Mouse (Mus musculus): ENCODE results near the gene Ppp1r13b.

The Ppp1r13b gene

GRCm38 (mm10) chr12:111899646-111900045 is 8.3 kb downstream of the Ppp1r13b start:
- ChIA-PET POLR2A (interaction anchor here in 3 of 4 experiments (0.5 to 0.6 kb wide), 3 partner anchors 53 to 1001 kb away, joined by 3 to 6 read pairs (median 3); no protein-coding TSS in a partner anchor), CTCF (no interaction called here)

GRCm38 (mm10) chr12:111898686-111899085 is 9.2 kb downstream of the Ppp1r13b start:
- ChIA-PET POLR2A (interaction anchor here in 1 of 4 experiments (1.0 kb wide), 1 partner anchor 7 kb away, joined by 3 read pairs; no protein-coding TSS in a partner anchor), CTCF (interaction anchor here in 1 of 4 experiments (0.8 kb wide), 1 partner anchor 429 kb away, joined by 3 read pairs; no protein-coding TSS in a partner anchor)

GRCm38 (mm10) chr12:111896908-111897661 is 10.8 kb downstream of the Ppp1r13b start:
- ChIA-PET CTCF (interaction anchor here in 2 of 4 experiments (1.0 to 1.7 kb wide), 3 partner anchors 111 to 775 kb away, joined by 3 read pairs; no protein-coding TSS in a partner anchor), POLR2A (interaction anchor here in 2 of 4 experiments (0.5 to 1.2 kb wide), 3 partner anchors 12 to 198 kb away, joined by 3 to 10 read pairs (median 4); partner anchors contain the start of gene Atp5mpl (in 1 of the 2))

- ChIA-PET POLR2A (no interaction called here), CTCF (no interaction called here)
These were observed 13.8 kb downstream of the Ppp1r13b start for GRCm38 (mm10) chr12:111894082-111894481.

- CTCF ChIA-PET, result no interaction called here
- POLR2A ChIA-PET, result interaction anchor here in 1 of 4 experiments (0.6 kb wide), 1 partner anchor 79 kb away, joined by 4 read pairs; the partner anchor contains the start of genes Xrcc3 and Zfyve21
These were observed 14.9 kb downstream of the Ppp1r13b start for GRCm38 (mm10) chr12:111892981-111893380.

- CTCF ChIA-PET, result interaction anchor here in 1 of 4 experiments (0.6 to 0.9 kb wide), 2 partner anchors 14 to 197 kb away, joined by 3 to 8 read pairs; no protein-coding TSS in a partner anchor
- POLR2A ChIA-PET, result interaction anchor here in 1 of 4 experiments (0.6 kb wide), 1 partner anchor 122 kb away, joined by 3 read pairs; no protein-coding TSS in a partner anchor
These were observed 16.1 kb downstream of the Ppp1r13b start for GRCm38 (mm10) chr12:111891800-111892199.

GRCm38 (mm10) chr12:111889251-111889650 is 18.7 kb downstream of the Ppp1r13b start:
- CTCF ChIA-PET, result interaction anchor here in 2 of 4 experiments (0.6 to 1.0 kb wide), 2 partner anchors 68 to 450 kb away, joined by 3 to 4 read pairs; no protein-coding TSS in a partner anchor
- POLR2A ChIA-PET, result no interaction called here

GRCm38 (mm10) chr12:111888303-111888864 is 19.5 kb downstream of the Ppp1r13b start:
- ChIA-PET POLR2A (no interaction called here), CTCF (no interaction called here)

GRCm38 (mm10) chr12:111887005-111887404 is 20.9 kb downstream of the Ppp1r13b start:
- CTCF ChIA-PET, result no interaction called here
- POLR2A ChIA-PET, result no interaction called here

- ChIA-PET CTCF (no interaction called here), POLR2A (interaction anchor here in 1 of 4 experiments (1.0 to 1.2 kb wide), 2 partner anchors 75 to 84 kb away, joined by 3 to 4 read pairs; partner anchors contain the start of gene Atp5mpl)
These were observed 25.1 kb downstream of the Ppp1r13b start for GRCm38 (mm10) chr12:111882852-111883251.

- ChIA-PET POLR2A (interaction anchor here in 1 of 4 experiments (0.6 to 1.2 kb wide), 3 partner anchors 31 to 85 kb away, joined by 3 to 5 read pairs (median 4); partner anchors contain the start of gene Atp5mpl), CTCF (interaction anchor here in 1 of 4 experiments (0.6 kb wide), 1 partner anchor 264 kb away, joined by 3 read pairs; the partner anchor contains the start of gene Kif26a)
These were observed 25.9 kb downstream of the Ppp1r13b start for GRCm38 (mm10) chr12:111882022-111882421.

- CTCF ChIA-PET, result interaction anchor here (0.6 to 2.1 kb wide), 30 partner anchors 13 to 897 kb away, joined by 3 to 22 read pairs (median 5); no protein-coding TSS in a partner anchor
- POLR2A ChIA-PET, result interaction anchor here in 3 of 4 experiments (0.6 to 1.0 kb wide), 4 partner anchors 48 to 170 kb away, joined by 3 to 4 read pairs (median 3); no protein-coding TSS in a partner anchor
These were observed 29.7 kb downstream of the Ppp1r13b start for GRCm38 (mm10) chr12:111878213-111878612.

GRCm38 (mm10) chr12:111875499-111875898 is 32.4 kb downstream of the Ppp1r13b start:
- POLR2A ChIA-PET, result interaction anchor here in 1 of 4 experiments (0.6 kb wide), 1 partner anchor 47 kb away, joined by 3 read pairs; no protein-coding TSS in a partner anchor
- CTCF ChIA-PET, result interaction anchor here in 1 of 4 experiments (1.0 kb wide), 1 partner anchor 71 kb away, joined by 3 read pairs; no protein-coding TSS in a partner anchor

- ChIA-PET CTCF (no interaction called here), POLR2A (interaction anchor here in 1 of 4 experiments (0.6 kb wide), 1 partner anchor 47 kb away, joined by 3 read pairs; no protein-coding TSS in a partner anchor)
These were observed 33.2 kb downstream of the Ppp1r13b start for GRCm38 (mm10) chr12:111874601-111875140.

GRCm38 (mm10) chr12:111872079-111872478 is 35.8 kb downstream of the Ppp1r13b start:
- ChIA-PET CTCF (interaction anchor here in 1 of 4 experiments (0.6 to 0.7 kb wide), 2 partner anchors 455 to 680 kb away, joined by 3 read pairs; no protein-coding TSS in a partner anchor), POLR2A (interaction anchor here in 1 of 4 experiments (0.8 kb wide), 1 partner anchor 21 kb away, joined by 3 read pairs; no protein-coding TSS in a partner anchor)

GRCm38 (mm10) chr12:111870811-111871210 is 37.1 kb downstream of the Ppp1r13b start:
- POLR2A ChIA-PET, result interaction anchor here in 1 of 4 experiments (0.7 to 0.9 kb wide), 2 partner anchors 109 to 254 kb away, joined by 3 read pairs; no protein-coding TSS in a partner anchor
- CTCF ChIA-PET, result interaction anchor here in 1 of 4 experiments (0.5 kb wide), 1 partner anchor 77 kb away, joined by 4 read pairs; no protein-coding TSS in a partner anchor

- CTCF ChIA-PET, result interaction anchor here in 1 of 4 experiments (1.1 kb wide), 1 partner anchor 77 kb away, joined by 3 read pairs; no protein-coding TSS in a partner anchor
These were observed 38.1 kb downstream of the Ppp1r13b start for GRCm38 (mm10) chr12:111869806-111870205.

GRCm38 (mm10) chr12:111864206-111864824 is 43.6 kb downstream of the Ppp1r13b start:
- CTCF ChIA-PET, result no interaction called here
- POLR2A ChIA-PET, result no interaction called here

More at GRCm38 (mm10) chr12:111869806-111870205, 38.1 kb downstream of the Ppp1r13b start:
- POLR2A ChIA-PET, result interaction anchor here in 1 of 4 experiments (0.6 kb wide), 2 partner anchors 88 to 161 kb away, joined by 3 read pairs; no protein-coding TSS in a partner anchor

All from embryonic stem cell, embryonic (primary cell).